Mouse (Mus musculus): Measurements from ENCODE around the gene Ccdc148. TPM values are rescaled to one million over a fixed set of nuclear protein-coding genes. Genes with fewer than 3 reads are reported as not detected.

The Ccdc148 gene
- total RNA-seq, 2 experiments from 2014 or later, result 2.3 to 2.6 TPM

GRCm38 (mm10) chr2:59181321-59182113 lies 21.0 kb upstream of the Ccdc148 start:
- no peak for DNase-seq
- intact Hi-C loops (cut with DNase I), result no loop called here

- DNase-seq, result no peak
- intact Hi-C loops (cut with DNase I), result no loop called here
Observed at GRCm38 (mm10) chr2:59179487-59179886, 19.0 kb upstream of the Ccdc148 start.

GRCm38 (mm10) chr2:59178960-59179359 lies 18.5 kb upstream of the Ccdc148 start:
- intact Hi-C loops (cut with DNase I), result no loop called here
- no peak for DNase-seq

- intact Hi-C loops (cut with DNase I), result no loop called here
- DNase-seq, result no peak
Observed at GRCm38 (mm10) chr2:59178191-59178590, 17.7 kb upstream of the Ccdc148 start.

GRCm38 (mm10) chr2:59175926-59176325 lies 15.4 kb upstream of the Ccdc148 start:
- no peak for DNase-seq
- intact Hi-C loops (cut with DNase I), result no loop called here

- intact Hi-C loops (cut with DNase I), result no loop called here
Observed at GRCm38 (mm10) chr2:59171533-59171932, 11.1 kb upstream of the Ccdc148 start.

GRCm38 (mm10) chr2:59170593-59170992 lies 10.1 kb upstream of the Ccdc148 start:
- intact Hi-C loops (cut with DNase I), result no loop called here
- no peak for DNase-seq

More at GRCm38 (mm10) chr2:59171533-59171932, 11.1 kb upstream of the Ccdc148 start:
- DNase-seq, result no peak

GRCm38 (mm10) chr2:59170208-59170589 lies 9.7 kb upstream of the Ccdc148 start:
- intact Hi-C loops (cut with DNase I), result no loop called here
- DNase-seq, result no peak

- intact Hi-C loops (cut with DNase I), result no loop called here
- DNase-seq, result no peak
Observed at GRCm38 (mm10) chr2:59169572-59170207, 9.2 kb upstream of the Ccdc148 start.

- intact Hi-C loops (cut with DNase I), result no loop called here
- DNase-seq, result no peak
Observed at GRCm38 (mm10) chr2:59167830-59168229, 7.3 kb upstream of the Ccdc148 start.

- intact Hi-C loops (cut with DNase I), result no loop called here
- DNase-seq, result no peak
Observed at GRCm38 (mm10) chr2:59166976-59167375, 6.5 kb upstream of the Ccdc148 start.

- intact Hi-C loops (cut with DNase I), result loop anchor here (2.0 to 5.0 kb wide), 6 partner anchors 29 to 275 kb away; no protein-coding TSS in a partner anchor
- peak; percentile 24 to 27 for DNase-seq
Observed at GRCm38 (mm10) chr2:59162285-59162600, 1.8 kb upstream of the Ccdc148 start.

GRCm38 (mm10) chr2:59161441-59162284 lies 1.2 kb upstream of the Ccdc148 start:
- intact Hi-C loops (cut with DNase I), result loop anchor here (2.0 to 5.0 kb wide), 6 partner anchors 29 to 276 kb away; no protein-coding TSS in a partner anchor
- DNase-seq, result peak; percentile 84 to 85

- no peak for DNase-seq
- intact Hi-C loops (cut with DNase I), result loop anchor here (5.0 kb wide), 5 partner anchors 46 to 276 kb away; no protein-coding TSS in a partner anchor
Observed at GRCm38 (mm10) chr2:59161021-59161440, 548 bp upstream of the Ccdc148 start.

- DNase-seq, result no peak
- intact Hi-C loops (cut with DNase I), result loop anchor here (5.0 kb wide), 5 partner anchors 47 to 277 kb away; no protein-coding TSS in a partner anchor
Observed at GRCm38 (mm10) chr2:59159961-59160604, 400 bp downstream of the Ccdc148 start.

GRCm38 (mm10) chr2:59158117-59158516 lies 2.4 kb downstream of the Ccdc148 start:
- DNase-seq, result no peak
- intact Hi-C loops (cut with DNase I), result no loop called here

GRCm38 (mm10) chr2:59155428-59155827 lies 5.1 kb downstream of the Ccdc148 start:
- no peak for DNase-seq
- intact Hi-C loops (cut with DNase I), result no loop called here

- DNase-seq, result no peak
- intact Hi-C loops (cut with DNase I), result no loop called here
Observed at GRCm38 (mm10) chr2:59131044-59131443, 29.4 kb downstream of the Ccdc148 start.

GRCm38 (mm10) chr2:59129821-59130220 lies 30.7 kb downstream of the Ccdc148 start:
- intact Hi-C loops (cut with DNase I), result no loop called here
- DNase-seq, result no peak

- intact Hi-C loops (cut with DNase I), result no loop called here
- no peak for DNase-seq
Observed at GRCm38 (mm10) chr2:59129023-59129422, 31.5 kb downstream of the Ccdc148 start.

Measured in heart, postnatal 10 days (tissue).